Mouse (Mus musculus): ENCODE results near the gene Baiap2.
A peak's percentile ranks its signal among the peaks of the same experiment; 100 is the strongest.

Baiap2 gene

GRCm38 (mm10) chr11:119919897-119920296 lies 22.7 kb upstream of the Baiap2 start:
- DNase-seq (ENCODE audit: low spot score in 2 of 2): peak; percentile 57 to 87

- no peak for DNase-seq (ENCODE audit: low spot score in 2 of 2)
These were observed 21.9 kb upstream of the Baiap2 start for GRCm38 (mm10) chr11:119920668-119921067.

- no peak for DNase-seq (ENCODE audit: low spot score in 2 of 2)
These were observed 17.4 kb upstream of the Baiap2 start for GRCm38 (mm10) chr11:119925176-119925575.

GRCm38 (mm10) chr11:119926762-119927161 lies 15.8 kb upstream of the Baiap2 start:
- no peak for DNase-seq (ENCODE audit: low spot score in 2 of 2)

- DNase-seq (ENCODE audit: low spot score in 2 of 2): peak; percentile 38 to 65
These were observed 14.4 kb upstream of the Baiap2 start for GRCm38 (mm10) chr11:119928023-119928681.

- DNase-seq (ENCODE audit: low spot score in 2 of 2): no peak
These were observed 12.8 kb upstream of the Baiap2 start for GRCm38 (mm10) chr11:119929603-119930265.

- DNase-seq (ENCODE audit: low spot score in 2 of 2): no peak
These were observed 10.8 kb upstream of the Baiap2 start for GRCm38 (mm10) chr11:119931809-119932208.

- DNase-seq (ENCODE audit: low spot score in 2 of 2): no peak
These were observed 9.4 kb upstream of the Baiap2 start for GRCm38 (mm10) chr11:119933142-119933541.

- DNase-seq (ENCODE audit: low spot score in 2 of 2): no peak
These were observed 8.6 kb upstream of the Baiap2 start for GRCm38 (mm10) chr11:119933819-119934583.

GRCm38 (mm10) chr11:119934773-119935172 lies 7.8 kb upstream of the Baiap2 start:
- DNase-seq (ENCODE audit: low spot score in 2 of 2): no peak

GRCm38 (mm10) chr11:119935457-119935856 lies 7.1 kb upstream of the Baiap2 start:
- peak; percentile 65 to 82 for DNase-seq (ENCODE audit: low spot score in 2 of 2)

GRCm38 (mm10) chr11:119936456-119936855 lies 6.1 kb upstream of the Baiap2 start:
- DNase-seq (ENCODE audit: low spot score in 2 of 2): no peak

GRCm38 (mm10) chr11:119937216-119937615 lies 5.3 kb upstream of the Baiap2 start:
- no peak for DNase-seq (ENCODE audit: low spot score in 2 of 2)

GRCm38 (mm10) chr11:119937772-119938502 lies 4.6 kb upstream of the Baiap2 start:
- DNase-seq (ENCODE audit: low spot score in 2 of 2): no peak

GRCm38 (mm10) chr11:119939073-119939710 lies 3.4 kb upstream of the Baiap2 start:
- DNase-seq (ENCODE audit: low spot score in 2 of 2): no peak

GRCm38 (mm10) chr11:119939711-119940106 lies 2.9 kb upstream of the Baiap2 start:
- DNase-seq (ENCODE audit: low spot score in 2 of 2): no peak

GRCm38 (mm10) chr11:119940142-119940541 lies 2.4 kb upstream of the Baiap2 start:
- no peak for DNase-seq (ENCODE audit: low spot score in 2 of 2)

- no peak for DNase-seq (ENCODE audit: low spot score in 2 of 2)
These were observed 769 bp upstream of the Baiap2 start for GRCm38 (mm10) chr11:119941794-119942193.

GRCm38 (mm10) chr11:119942201-119942726 lies 299 bp upstream of the Baiap2 start:
- DNase-seq (ENCODE audit: low spot score in 2 of 2): no peak

GRCm38 (mm10) chr11:119943428-119943988 lies 945 bp downstream of the Baiap2 start:
- peak; percentile 42 to 53 for DNase-seq (ENCODE audit: low spot score in 2 of 2)

- DNase-seq (ENCODE audit: low spot score in 2 of 2): no peak
These were observed 2.8 kb downstream of the Baiap2 start for GRCm38 (mm10) chr11:119945343-119945742.
